Mouse (Mus musculus): ENCODE measurements at regions not wholly inside any gene's neighbourhood (a gene's known extent, or its start where the extent isn't known, plus 50 kb on each side); places are given as distances from the start of the nearest gene placed in this dataset.
"Not testable (repeated sequence)": the region's sequence is repeated elsewhere in the genome, so short reads cannot be mapped to it uniquely, and the experiment has no call there.

GRCm38 (mm10) chr2:51793291-51793690 is 141.7 kb downstream of the Rbm43 start:
- not testable (repeated sequence) for ATAC-seq (replicated peaks; ENCODE audit: poor library complexity, severe bottlenecking)

- ATAC-seq (replicated peaks; ENCODE audit: poor library complexity, severe bottlenecking), result no peak
Observed at GRCm38 (mm10) chr2:51799856-51800255, 135.1 kb downstream of the Rbm43 start.

GRCm38 (mm10) chr2:51822976-51823375 is 112.0 kb downstream of the Rbm43 start:
- ATAC-seq (replicated peaks; ENCODE audit: poor library complexity, severe bottlenecking), result no peak

GRCm38 (mm10) chr2:51830286-51830944 is 104.5 kb downstream of the Rbm43 start:
- ATAC-seq (replicated peaks; ENCODE audit: poor library complexity, severe bottlenecking), result peak; percentile 66

GRCm38 (mm10) chr2:51830965-51831720 is 103.8 kb downstream of the Rbm43 start:
- ATAC-seq (replicated peaks; ENCODE audit: poor library complexity, severe bottlenecking), result no peak

- no peak for ATAC-seq (replicated peaks; ENCODE audit: poor library complexity, severe bottlenecking)
Observed at GRCm38 (mm10) chr2:51837864-51838263, 97.1 kb downstream of the Rbm43 start.

GRCm38 (mm10) chr2:51840808-51841207 is 94.2 kb downstream of the Rbm43 start:
- ATAC-seq (replicated peaks; ENCODE audit: poor library complexity, severe bottlenecking), result no peak

- no peak for ATAC-seq (replicated peaks; ENCODE audit: poor library complexity, severe bottlenecking)
Observed at GRCm38 (mm10) chr2:51844831-51845230, 90.1 kb downstream of the Rbm43 start.

- no peak for ATAC-seq (replicated peaks; ENCODE audit: poor library complexity, severe bottlenecking)
Observed at GRCm38 (mm10) chr2:51847556-51847955, 87.4 kb downstream of the Rbm43 start.

GRCm38 (mm10) chr2:51847964-51848363 is 87.0 kb downstream of the Rbm43 start:
- ATAC-seq (replicated peaks; ENCODE audit: poor library complexity, severe bottlenecking), result no peak

GRCm38 (mm10) chr2:51848491-51848890 is 86.5 kb downstream of the Rbm43 start:
- ATAC-seq (replicated peaks; ENCODE audit: poor library complexity, severe bottlenecking), result no peak

- ATAC-seq (replicated peaks; ENCODE audit: poor library complexity, severe bottlenecking), result no peak
Observed at GRCm38 (mm10) chr2:51850581-51850980, 84.4 kb downstream of the Rbm43 start.

- no peak for ATAC-seq (replicated peaks; ENCODE audit: poor library complexity, severe bottlenecking)
Observed at GRCm38 (mm10) chr2:51851711-51852110, 83.3 kb downstream of the Rbm43 start.

- no peak for ATAC-seq (replicated peaks; ENCODE audit: poor library complexity, severe bottlenecking)
Observed at GRCm38 (mm10) chr2:51857226-51857625, 77.7 kb downstream of the Rbm43 start.

GRCm38 (mm10) chr2:51866045-51866444 is 68.9 kb downstream of the Rbm43 start:
- no peak for ATAC-seq (replicated peaks; ENCODE audit: poor library complexity, severe bottlenecking)

GRCm38 (mm10) chr2:51868878-51869510 is 66.0 kb downstream of the Rbm43 start:
- ATAC-seq (replicated peaks; ENCODE audit: poor library complexity, severe bottlenecking), result no peak

GRCm38 (mm10) chr2:51871571-51871970 is 63.4 kb downstream of the Rbm43 start:
- no peak for ATAC-seq (replicated peaks; ENCODE audit: poor library complexity, severe bottlenecking)
